Mouse (Mus musculus): Measurements from ENCODE around the gene Frmd6. TPM values are rescaled to one million over a fixed set of nuclear protein-coding genes. Genes with fewer than 3 reads are reported as not detected.

Gene Frmd6
- polyA plus RNA-seq, 1 experiment from 2014 or later = 70.7 TPM

DNA sequence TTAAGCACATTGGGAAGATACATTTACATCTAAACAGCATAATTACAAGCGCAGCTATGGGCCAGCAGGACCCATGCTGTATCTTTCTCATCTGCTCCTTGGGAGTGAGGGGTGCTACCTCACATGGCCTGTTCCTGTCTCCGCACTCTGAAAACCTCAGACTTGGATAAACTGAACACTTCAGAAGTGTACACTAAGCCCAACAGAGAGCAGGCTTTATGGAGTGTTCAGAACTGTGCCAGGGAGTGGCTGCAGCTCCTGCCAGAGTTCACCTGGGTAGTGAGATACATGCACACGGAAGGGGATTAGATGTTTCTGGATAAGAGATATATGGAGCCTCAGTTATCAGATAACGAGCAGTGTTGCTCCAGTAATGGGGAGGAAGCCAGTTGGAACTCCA lies 8.7 kb downstream of the Frmd6 start:
- Histone ChIP-seq H3K36me3 (no peaks in the 10 kb centered on the region), H3K27me3 (no peaks in the 10 kb centered on the region), H3K4me3 (no peak overlapping the region), H3K4me1 (peaks cover 49% of the 10 kb centered on the region), H3K9ac (no peak overlapping the region), H3K27ac (no peak overlapping the region), H3K4me2 (no peak overlapping the region), H3K9me3 (no peaks in the 10 kb centered on the region)
- ATAC-seq (ENCODE audit: insufficient number of reproducible peaks, low FRiP score, low TSS enrichment, low read depth) = no peak
- WGBS = 64% methylated on average over 4 of the region's 4 CpGs

DNA sequence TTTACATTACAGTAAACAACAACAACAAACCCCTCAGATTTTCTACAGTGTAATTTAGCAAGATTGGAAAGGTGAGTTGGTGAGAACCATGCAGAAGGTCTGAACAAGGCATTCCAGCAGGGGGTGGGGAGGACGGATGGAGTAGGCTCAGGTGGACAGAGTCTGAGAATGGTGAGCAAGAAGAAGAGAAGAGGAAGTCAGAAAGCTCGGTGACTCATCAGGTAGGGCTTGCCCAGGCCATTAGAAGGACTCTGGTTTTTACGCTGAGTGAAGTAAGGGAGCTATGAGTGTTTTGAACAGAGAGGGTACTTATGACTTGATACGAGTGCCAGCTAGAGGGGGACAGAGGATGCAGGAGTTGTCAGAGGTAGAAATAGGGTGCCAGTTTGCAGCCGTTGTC lies 9.7 kb downstream of the Frmd6 start:
- H3K4me3 ChIP-seq = no peak overlapping the region
- ATAC-seq (ENCODE audit: insufficient number of reproducible peaks, low FRiP score, low TSS enrichment, low read depth) = no peak
- H3K4me2 ChIP-seq = no peak overlapping the region
- no peak overlapping the region for H3K9ac ChIP-seq
- no peaks in the 10 kb centered on the region for H3K27me3 ChIP-seq
- 76% methylated on average over 5 of the region's 5 CpGs for WGBS
- H3K9me3 ChIP-seq = no peaks in the 10 kb centered on the region
- no peak overlapping the region for H3K27ac ChIP-seq
- H3K4me1 ChIP-seq = peaks cover 42% of the 10 kb centered on the region
- no peaks in the 10 kb centered on the region for H3K36me3 ChIP-seq

DNA sequence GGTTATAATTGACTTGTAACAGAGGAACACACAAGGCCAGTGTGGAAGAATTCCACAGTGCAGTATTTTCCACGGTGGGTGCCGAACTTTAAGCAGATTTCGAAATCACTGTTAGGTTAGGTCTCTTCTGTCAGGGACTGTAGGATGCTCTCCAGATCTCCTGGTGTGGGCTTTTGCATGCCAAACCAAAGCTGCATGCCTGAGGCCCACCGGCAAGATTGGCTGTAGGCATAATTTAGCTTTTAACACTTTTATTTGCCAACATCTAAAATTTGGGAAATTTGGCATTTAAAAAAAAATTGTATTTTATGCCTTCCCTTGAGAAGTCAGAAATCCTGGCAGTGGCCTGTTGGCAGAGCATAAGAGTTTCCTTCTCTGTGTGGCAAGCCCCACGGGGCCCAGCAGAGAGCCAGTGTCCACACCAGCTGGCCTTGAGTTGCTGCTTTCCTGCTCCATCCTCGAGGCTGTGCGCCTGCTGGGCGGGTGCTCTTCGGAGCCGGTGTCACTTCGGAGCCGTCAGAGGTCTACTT lies 12.5 kb downstream of the Frmd6 start:
- no peaks in the 10 kb centered on the region for H3K36me3 ChIP-seq
- H3K4me2 ChIP-seq = no peak overlapping the region
- no peak overlapping the region for H3K4me3 ChIP-seq
- 0 out of 2 replicates have a peak, but pooled peaks have one; percentile 55 for ATAC-seq (ENCODE audit: insufficient number of reproducible peaks, low FRiP score, low TSS enrichment, low read depth)
- H3K27me3 ChIP-seq = no peaks in the 10 kb centered on the region
- 49% methylated on average over 12 of the region's 12 CpGs for WGBS
- peaks cover 29% of the 10 kb centered on the region for H3K4me1 ChIP-seq
- H3K9me3 ChIP-seq = no peaks in the 10 kb centered on the region
- peak overlapping the region; percentile 77 for H3K27ac ChIP-seq
- H3K9ac ChIP-seq = no peak overlapping the region

DNA sequence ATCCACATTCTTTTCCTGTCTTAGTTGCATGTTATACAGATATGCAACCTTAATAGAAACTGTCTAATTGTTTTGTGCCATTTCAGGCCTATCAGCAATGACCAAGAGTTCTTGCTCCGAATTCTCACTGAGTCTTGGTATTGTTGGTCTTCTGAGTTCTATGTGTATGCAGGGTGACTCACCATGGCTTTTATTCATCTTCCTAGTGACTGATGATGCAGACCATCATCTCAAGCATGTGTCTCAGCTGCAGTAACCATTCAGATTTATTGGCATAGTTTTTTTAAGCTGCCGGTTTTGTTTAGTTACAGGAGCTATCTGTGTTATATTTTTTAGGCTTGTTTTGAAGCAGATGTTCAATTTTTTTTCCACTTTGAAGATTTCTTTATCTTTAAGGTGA lies 20.1 kb downstream of the Frmd6 start:
- WGBS = 77% methylated on average over 2 of the region's 2 CpGs
- Histone ChIP-seq H3K9ac (no peak overlapping the region), H3K4me1 (peaks cover 27% of the 10 kb centered on the region), H3K4me3 (no peak overlapping the region), H3K4me2 (no peak overlapping the region), H3K9me3 (no peaks in the 10 kb centered on the region), H3K27ac (no peak overlapping the region), H3K36me3 (no peaks in the 10 kb centered on the region), H3K27me3 (no peaks in the 10 kb centered on the region)
- ATAC-seq (ENCODE audit: insufficient number of reproducible peaks, low FRiP score, low TSS enrichment, low read depth) = no peak

DNA sequence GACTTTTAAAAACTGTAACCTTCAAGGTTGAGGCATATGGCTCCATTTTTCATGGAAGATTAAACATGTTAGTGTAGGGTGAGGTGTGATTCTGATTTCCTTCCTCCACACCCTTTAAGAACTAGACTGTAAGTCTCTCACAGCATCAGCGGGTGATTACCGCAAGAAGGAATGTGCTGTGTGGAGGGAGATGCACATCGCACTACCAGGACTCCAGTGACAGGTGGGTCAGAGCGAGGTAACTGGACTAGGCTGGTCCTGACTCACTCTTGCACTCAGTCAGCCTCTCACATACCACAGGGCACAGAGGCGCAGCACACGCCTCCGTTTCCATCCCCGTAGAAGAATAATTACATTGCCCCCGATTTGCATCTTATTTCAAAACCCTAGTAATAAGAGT lies 23.7 kb downstream of the Frmd6 start:
- H3K27ac ChIP-seq = no peak overlapping the region
- H3K4me3 ChIP-seq = no peak overlapping the region
- H3K27me3 ChIP-seq = no peaks in the 10 kb centered on the region
- no peaks in the 10 kb centered on the region for H3K9me3 ChIP-seq
- no peak overlapping the region for H3K4me2 ChIP-seq
- peaks cover 41% of the 10 kb centered on the region for H3K4me1 ChIP-seq
- no peaks in the 10 kb centered on the region for H3K36me3 ChIP-seq
- no peak for ATAC-seq (ENCODE audit: insufficient number of reproducible peaks, low FRiP score, low TSS enrichment, low read depth)
- no peak overlapping the region for H3K9ac ChIP-seq
- WGBS = 53% methylated on average over 9 of the region's 9 CpGs

DNA sequence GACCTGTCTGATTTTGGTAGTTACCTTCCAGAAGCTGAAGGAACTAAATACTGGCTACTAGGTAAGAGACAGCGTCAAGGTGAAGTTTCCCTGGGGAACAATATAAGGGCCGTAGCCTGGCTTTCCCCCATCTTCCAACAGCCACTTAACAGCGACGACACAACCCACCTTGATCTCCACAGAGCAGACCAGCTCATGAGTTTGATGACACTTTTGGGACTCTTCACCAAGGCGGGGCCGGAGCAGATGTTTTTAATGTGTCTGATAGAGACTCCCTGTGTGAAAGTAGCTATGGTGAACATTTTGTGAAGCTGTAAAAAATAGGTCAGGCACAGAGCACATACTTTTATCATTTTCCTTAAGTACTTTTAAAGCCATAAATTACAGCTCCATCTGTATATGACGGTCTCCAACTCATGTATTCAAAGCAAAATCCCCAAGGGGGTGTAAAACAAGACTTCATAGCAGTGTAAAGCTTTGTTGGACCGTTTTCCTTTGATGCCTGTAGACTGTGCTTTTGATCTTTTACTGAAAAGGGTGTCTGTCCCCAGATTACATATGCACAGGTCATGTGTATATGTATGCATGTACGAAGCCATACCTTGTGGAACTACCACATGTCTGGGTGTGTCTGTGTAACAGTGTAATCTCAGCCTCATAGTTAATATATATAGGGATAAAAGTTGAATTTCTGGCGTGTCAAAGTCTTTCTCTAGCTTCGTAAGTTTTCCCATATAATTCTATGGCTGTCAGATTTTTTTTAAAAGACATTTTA lies 24.4 kb downstream of the Frmd6 start:
- Histone ChIP-seq H3K9me3 (no peaks in the 10 kb centered on the region), H3K9ac (no peak overlapping the region), H3K4me3 (no peak overlapping the region), H3K36me3 (no peaks in the 10 kb centered on the region), H3K4me2 (peak overlapping the region; percentile 17; the same call in 1 of the 2 replicates), H3K27ac (peak overlapping the region; percentile 57), H3K27me3 (no peaks in the 10 kb centered on the region), H3K4me1 (peaks cover 41% of the 10 kb centered on the region)
- ATAC-seq (ENCODE audit: insufficient number of reproducible peaks, low FRiP score, low TSS enrichment, low read depth) = peak; percentile 38; the same call in 1 of the 2 replicates
- WGBS = 17% methylated on average over 11 of the region's 11 CpGs

DNA sequence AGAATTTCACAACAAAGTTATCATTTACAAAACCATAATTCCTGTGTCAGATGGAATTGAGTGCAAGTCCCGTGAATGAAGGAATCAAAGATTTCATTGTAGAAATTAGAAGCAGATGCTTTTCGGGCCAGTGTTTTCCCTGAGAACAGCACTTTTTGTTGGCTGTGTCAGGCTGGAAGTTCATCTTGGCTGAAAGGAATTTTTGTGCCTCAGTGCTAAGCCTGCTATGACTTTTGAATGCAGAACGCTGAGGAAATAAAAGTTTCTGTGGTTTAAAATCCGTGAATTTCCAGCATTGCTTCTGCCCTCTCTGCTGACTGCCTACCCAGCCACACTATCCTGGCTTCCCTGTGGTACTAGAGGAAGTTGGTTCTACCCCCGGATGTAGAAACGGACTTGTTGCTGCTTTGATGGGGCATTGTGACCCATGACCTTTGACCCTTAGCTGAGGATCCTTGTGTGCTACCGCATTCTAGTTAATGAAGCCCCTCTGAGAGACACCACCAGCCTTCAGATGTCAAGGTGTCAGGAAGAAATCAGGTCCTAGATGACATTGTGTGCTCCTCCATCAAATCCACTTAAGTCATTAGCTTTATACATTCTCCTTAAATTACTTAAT lies 26.1 kb downstream of the Frmd6 start:
- Histone ChIP-seq H3K4me1 (peaks cover 44% of the 10 kb centered on the region), H3K36me3 (no peaks in the 10 kb centered on the region), H3K27ac (peak overlapping the region; percentile 73), H3K9ac (no peak overlapping the region), H3K9me3 (no peaks in the 10 kb centered on the region), H3K4me2 (no peak overlapping the region), H3K27me3 (no peaks in the 10 kb centered on the region), H3K4me3 (no peak overlapping the region)
- 28% methylated on average over 7 of the region's 7 CpGs for WGBS
- ATAC-seq (ENCODE audit: insufficient number of reproducible peaks, low FRiP score, low TSS enrichment, low read depth) = no peak

DNA sequence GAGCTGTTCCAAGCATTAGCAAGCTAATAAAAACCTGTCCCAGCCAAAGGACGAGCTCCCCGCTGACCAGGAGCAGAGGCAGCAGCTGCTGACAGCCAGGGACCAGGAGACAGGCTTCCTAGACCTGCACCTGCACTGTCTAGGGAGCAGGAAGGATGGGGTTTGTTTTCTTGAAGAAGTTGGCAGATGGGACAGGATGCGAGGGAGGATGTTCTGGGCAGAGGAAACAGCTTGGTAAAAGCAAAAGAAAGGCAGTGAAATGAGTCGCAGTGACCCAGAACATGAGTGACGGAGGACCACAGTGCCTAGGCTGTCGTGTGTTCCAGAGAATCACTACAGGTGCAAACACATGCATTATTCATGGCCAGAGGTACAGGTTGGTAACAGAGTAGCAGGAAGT lies 27.7 kb downstream of the Frmd6 start:
- Histone ChIP-seq H3K27me3 (no peaks in the 10 kb centered on the region), H3K4me2 (no peak overlapping the region), H3K4me3 (no peak overlapping the region), H3K4me1 (peaks cover 38% of the 10 kb centered on the region), H3K36me3 (0 out of 2 replicates have a peak, but pooled peaks cover 3% of the 10 kb centered on the region), H3K27ac (no peak overlapping the region), H3K9me3 (no peaks in the 10 kb centered on the region), H3K9ac (no peak overlapping the region)
- no peak for ATAC-seq (ENCODE audit: insufficient number of reproducible peaks, low FRiP score, low TSS enrichment, low read depth)
- whole genome bisulfite sequencing = 57% methylated on average over 6 of the region's 6 CpGs

DNA sequence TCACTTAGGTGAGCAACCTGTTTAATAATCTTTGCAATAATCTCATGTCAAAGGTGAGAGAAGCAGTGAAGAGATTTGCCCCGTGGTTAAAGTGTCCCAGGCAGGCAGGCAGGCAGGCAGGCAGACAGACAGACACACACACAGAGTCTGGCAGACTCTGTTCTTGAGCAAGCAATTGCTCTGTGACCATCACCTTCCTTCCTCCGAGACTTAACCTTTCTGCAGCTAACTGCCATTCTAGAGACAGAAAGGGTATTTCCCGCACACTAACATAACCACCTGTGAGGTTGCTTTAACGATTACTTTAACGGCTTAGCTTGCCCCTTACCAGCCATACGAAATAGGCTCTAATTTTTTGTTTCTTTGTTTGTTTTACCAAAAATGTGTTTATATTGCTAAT lies 30.4 kb downstream of the Frmd6 start:
- 47% methylated on average over 6 of the region's 6 CpGs for WGBS
- H3K36me3 ChIP-seq = 0 out of 2 replicates have a peak, but pooled peaks cover 3% of the 10 kb centered on the region
- peaks cover 17% of the 10 kb centered on the region for H3K4me1 ChIP-seq

DNA sequence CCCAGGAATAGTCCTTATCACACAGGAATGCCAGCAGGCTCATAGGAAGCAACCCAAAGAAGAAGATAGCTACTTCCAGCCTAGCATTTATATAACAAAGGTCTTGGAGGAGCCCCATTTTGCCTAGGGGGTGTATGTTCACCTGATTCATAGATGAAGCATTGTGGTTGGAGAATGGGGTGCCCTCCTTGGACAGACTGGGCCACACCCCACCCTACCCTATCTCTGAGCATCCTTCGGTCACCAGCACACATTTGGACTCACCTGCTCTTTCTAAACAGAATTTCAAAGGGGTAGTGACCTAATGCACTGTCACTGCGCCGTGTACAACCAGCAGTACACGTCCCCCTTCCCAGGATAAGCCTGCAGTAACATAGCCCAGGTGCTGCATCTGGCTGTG lies 31.5 kb downstream of the Frmd6 start:
- no peak for ATAC-seq (ENCODE audit: insufficient number of reproducible peaks, low FRiP score, low TSS enrichment, low read depth)
- Histone ChIP-seq H3K4me2 (no peak overlapping the region), H3K27me3 (no peaks in the 10 kb centered on the region), H3K4me3 (no peak overlapping the region), H3K9me3 (no peaks in the 10 kb centered on the region), H3K36me3 (0 out of 2 replicates have a peak, but pooled peaks cover 3% of the 10 kb centered on the region), H3K4me1 (peaks cover 7% of the 10 kb centered on the region), H3K9ac (no peak overlapping the region), H3K27ac (no peak overlapping the region)
- WGBS = 89% methylated on average over 4 of the region's 4 CpGs

More for the DNA sequence above, 30.4 kb downstream of the Frmd6 start:
- Histone ChIP-seq H3K4me3 (no peak overlapping the region), H3K4me2 (no peak overlapping the region), H3K9ac (no peak overlapping the region), H3K27ac (no peak overlapping the region), H3K27me3 (no peaks in the 10 kb centered on the region), H3K9me3 (no peaks in the 10 kb centered on the region)
- ATAC-seq (ENCODE audit: insufficient number of reproducible peaks, low FRiP score, low TSS enrichment, low read depth) = no peak

DNA sequence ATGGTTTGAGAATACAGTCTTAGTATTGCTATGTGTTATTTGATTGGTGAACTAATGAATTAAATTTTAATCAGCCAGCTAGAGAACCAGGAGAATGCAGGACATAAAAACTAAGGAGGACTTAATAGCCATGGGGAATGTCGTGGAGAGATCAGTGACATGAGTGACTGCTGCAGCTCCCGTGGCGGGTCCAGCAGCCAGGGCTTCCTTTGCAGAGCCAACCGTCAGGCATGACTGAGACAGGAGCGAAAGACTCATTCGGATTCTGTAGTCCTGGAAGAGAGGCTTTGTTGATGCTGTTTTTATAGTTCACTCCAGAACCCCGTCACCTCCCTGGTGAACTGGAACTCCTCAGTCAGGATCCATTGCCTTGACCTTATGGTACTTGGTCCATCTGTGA lies 38.0 kb downstream of the Frmd6 start:
- Histone ChIP-seq H3K9me3 (no peaks in the 10 kb centered on the region), H3K36me3 (peaks cover 8% of the 10 kb centered on the region), H3K4me1 (peaks cover 23% of the 10 kb centered on the region), H3K4me2 (no peak overlapping the region), H3K4me3 (no peak overlapping the region), H3K27ac (no peak overlapping the region), H3K9ac (no peak overlapping the region), H3K27me3 (no peaks in the 10 kb centered on the region)
- no peak for ATAC-seq (ENCODE audit: insufficient number of reproducible peaks, low FRiP score, low TSS enrichment, low read depth)
- 63% methylated on average over 7 of the region's 7 CpGs for WGBS

DNA sequence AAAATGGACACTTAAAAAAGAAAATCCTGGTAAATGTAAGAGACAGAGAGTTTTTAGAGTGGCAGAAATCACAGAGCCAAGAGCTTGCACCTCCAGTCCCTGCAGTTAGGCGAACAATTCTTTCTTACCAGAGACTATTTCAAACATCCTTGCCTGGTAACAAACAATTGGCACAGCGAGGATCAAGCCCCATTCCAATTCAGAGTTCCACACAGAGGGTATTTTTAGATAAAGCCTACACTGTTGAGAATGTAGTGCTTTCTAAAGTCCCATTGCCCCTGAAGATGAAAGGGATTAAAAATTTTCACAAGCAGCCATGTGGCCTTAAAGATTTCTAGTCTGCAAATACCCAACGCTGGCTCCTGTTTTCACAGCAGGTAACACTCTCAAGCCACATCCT lies 42.5 kb downstream of the Frmd6 start:
- WGBS = 41% methylated on average over 3 of the region's 3 CpGs
- Histone ChIP-seq H3K27me3 (no peaks in the 10 kb centered on the region), H3K27ac (0 out of 2 replicates have a peak overlapping the region, but pooled peaks have one; percentile 33), H3K4me3 (no peak overlapping the region), H3K9me3 (no peaks in the 10 kb centered on the region), H3K36me3 (peaks cover 8% of the 10 kb centered on the region), H3K4me2 (no peak overlapping the region), H3K9ac (no peak overlapping the region), H3K4me1 (peaks cover 36% of the 10 kb centered on the region)
- ATAC-seq (ENCODE audit: insufficient number of reproducible peaks, low FRiP score, low TSS enrichment, low read depth) = no peak
